Comparison of ENCODE assay signal across 22 mouse cellular contexts in genomic region chr2:24659150-24659775, GRCm38 (mm10).
DNase-seq lines count a peak whose midpoint lies in the region; ATAC-seq lines count a peak whose summit lies in the region.
"Had no signal": no experiment of that assay in that cellular context is flagged by ENCODE, and none has a peak within 500 bp of the region (broad histone marks: within the 10 kb centered on the region; RNA-seq: fewer than 3 reads in every experiment).

No protein-coding gene starts in this region.

- no peak for ATAC-seq in forebrain, embryonic 11.5 days (replicated peaks; ENCODE audit: low FRiP score)
- no peak for ATAC-seq in forebrain, embryonic 15.5 days (replicated peaks)
- ATAC-seq: CD4-positive, CD25-positive, alpha-beta regulatory T cell, adult 4 months; forebrain, postnatal 0 days; inflammation-experienced regulatory T-cells, adult 6 months had no signal

- H3K27me3 ChIP-seq in forebrain, embryonic 11.5 days (ENCODE audit: control insufficient read depth, insufficient read depth, low read length): no peaks in the 10 kb centered on the region
- no peaks in the 10 kb centered on the region for H3K27me3 ChIP-seq in forebrain, embryonic 15.5 days
- H3K27me3 ChIP-seq: embryonic facial prominence, embryonic 12.5 days; forebrain, embryonic 12.5 days; hindbrain, embryonic 15.5 days had no signal

- H3K4me1 ChIP-seq in forebrain, embryonic 11.5 days (replicated peaks; ENCODE audit: control insufficient read depth, insufficient read depth, low read length): 0 out of 2 replicates have a peak, but pooled peaks cover 3% of the 10 kb centered on the region
- peaks cover 5% of the 10 kb centered on the region for H3K4me1 ChIP-seq in forebrain, embryonic 15.5 days
- H3K4me1 ChIP-seq: embryonic facial prominence, embryonic 12.5 days; hindbrain, embryonic 15.5 days had no signal

- H3K9me3 ChIP-seq in forebrain, embryonic 11.5 days (ENCODE audit: control insufficient read depth, low read length): no peaks in the 10 kb centered on the region
- H3K9me3 ChIP-seq in forebrain, embryonic 15.5 days: no peaks in the 10 kb centered on the region
- H3K9me3 ChIP-seq: embryonic facial prominence, embryonic 12.5 days; forebrain, embryonic 12.5 days; G1E; hindbrain, embryonic 15.5 days had no signal

- H3K4me3 ChIP-seq in forebrain, embryonic 11.5 days (ENCODE audit: low read depth, low read length): no peak overlapping the region
- no peak overlapping the region for H3K4me3 ChIP-seq in forebrain, embryonic 15.5 days
- H3K4me3 ChIP-seq: embryonic facial prominence, embryonic 12.5 days; forebrain, embryonic 12.5 days; heart, adult 2 months; hindbrain, embryonic 15.5 days had no signal

- no peak overlapping the region for H3K27ac ChIP-seq in forebrain, embryonic 11.5 days (ENCODE audit: low read depth, low read length)
- H3K27ac ChIP-seq in forebrain, embryonic 15.5 days (replicated peaks): no peak overlapping the region
- H3K27ac ChIP-seq: embryonic facial prominence, embryonic 12.5 days; forebrain, embryonic 12.5 days; heart, adult 2 months; hindbrain, embryonic 15.5 days had no signal

- no peak overlapping the region for H3K4me2 ChIP-seq in forebrain, embryonic 11.5 days (ENCODE audit: low read depth, low read length, severe bottlenecking)
- H3K4me2 ChIP-seq in forebrain, embryonic 15.5 days (replicated peaks): no peak overlapping the region
- H3K4me2 ChIP-seq: embryonic facial prominence, embryonic 12.5 days; forebrain, embryonic 12.5 days; hindbrain, embryonic 15.5 days had no signal

- no peak overlapping the region for H3K9ac ChIP-seq in forebrain, embryonic 11.5 days (ENCODE audit: low read length)
- H3K9ac ChIP-seq in forebrain, embryonic 15.5 days (replicated peaks): no peak overlapping the region
- H3K9ac ChIP-seq: embryonic facial prominence, embryonic 12.5 days; forebrain, embryonic 12.5 days; forebrain, postnatal 0 days; hindbrain, embryonic 15.5 days had no signal

- WGBS in forebrain, embryonic 11.5 days: 89% methylated on average over 6 of the region's 6 CpGs
- 88% methylated on average over 6 of the region's 6 CpGs for WGBS in forebrain, embryonic 15.5 days

- peak; percentile 23 for DNase-seq in forebrain, embryonic 11.5 days (ENCODE audit: low spot score)
- DNase-seq in heart, adult 8-10 months (ENCODE audit: low spot score): peak; percentile 3
- DNase-seq in heart, adult 9 months (ENCODE audit: low spot score in 2 of 2): no peak
- peak; percentile 30 for DNase-seq in right cerebral cortex, adult 18-20 months
- DNase-seq in right cerebral cortex, postnatal 10 days (ENCODE audit: low spot score in 2 of 2): no peak
- no peak for DNase-seq in retina, embryonic 14.5 days (ENCODE audit: low spot score)
- DNase-seq: adrenal gland, adult 8-10 months; adrenal gland, postnatal 36 days; B cell, adult 2 months; cerebellum, adult 11 months; cerebellum, adult 9-10 months; cerebellum, postnatal 25 days; forebrain, postnatal 0 days; gastrocnemius, postnatal 36 days; heart, adult 2 months had no signal

- H3K36me3 ChIP-seq in forebrain, embryonic 11.5 days (ENCODE audit: control insufficient read depth, insufficient read depth, low read length): no peaks in the 10 kb centered on the region
- H3K36me3 ChIP-seq in forebrain, embryonic 15.5 days: peaks cover 10% of the 10 kb centered on the region; the same call in 1 of the 2 replicates
- H3K36me3 ChIP-seq: embryonic facial prominence, embryonic 12.5 days; forebrain, embryonic 12.5 days; G1E had no signal

Comparison
In these comparisons a context has a peak if more than half of its experiments do, and no peak if none do; other contexts are left out.
1. DNase-seq: peak in forebrain, embryonic 11.5 days (single experiment), heart, adult 8-10 months (single experiment) and right cerebral cortex, adult 18-20 months (single experiment); none in heart, adult 9 months (0 of 2), right cerebral cortex, postnatal 10 days (0 of 2) and retina, embryonic 14.5 days (single experiment).